In the genomic region with DNA sequence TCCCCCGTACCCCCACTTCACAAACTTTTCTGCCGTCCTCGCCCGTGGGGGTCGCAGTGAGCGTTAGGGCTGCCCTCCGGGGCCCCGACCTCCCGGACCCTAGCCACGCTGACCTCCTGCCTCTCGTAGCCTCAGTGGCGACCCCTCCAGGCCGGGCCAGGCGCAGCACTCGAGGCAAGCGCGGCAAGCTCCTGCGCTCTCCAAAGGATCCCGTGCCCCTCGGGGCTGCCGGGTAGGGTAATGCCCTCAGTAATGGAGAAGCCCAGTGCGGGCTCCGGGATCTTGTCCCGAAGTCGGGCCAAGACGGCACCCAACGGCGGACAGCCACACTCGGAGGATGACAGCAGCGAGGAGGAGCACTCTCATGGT, we compare ENCODE assay signal across 8 mouse cellular contexts. TPM values are rescaled to one million over a fixed set of nuclear protein-coding genes. Genes with fewer than 3 reads are reported as not detected.
A peak's percentile ranks its signal among the peaks of the same experiment; 100 is the strongest.
DNase-seq lines count a peak whose midpoint lies in the region; ATAC-seq and TF ChIP-seq lines count a peak whose summit lies in the region.

No protein-coding gene starts in this region.

- no peak for TF ChIP-seq EP300 in liver, postnatal 0 days (IDR thresholded peaks at IDR 0.05; ENCODE audit: low read depth)

- peak; percentile 73 for TF ChIP-seq CTCF in liver, postnatal 0 days (IDR thresholded peaks at IDR 0.05; ENCODE audit: low read depth)

- under 1% methylated on average over 30 of the region's 30 CpGs for WGBS in embryonic facial prominence, embryonic 10.5 days
- WGBS in heart, embryonic 10.5 days: under 1% methylated on average over 30 of the region's 30 CpGs
- WGBS in liver, postnatal 0 days (ENCODE audit: insufficient replicate concordance): under 1% methylated on average over 29 of the region's 30 CpGs
- under 1% methylated on average over 29 of the region's 30 CpGs for WGBS in neural tube, embryonic 13.5 days

- H3K4me3 ChIP-seq in embryonic facial prominence, embryonic 10.5 days: peak overlapping the region; percentile 92
- peak overlapping the region; percentile 88 for H3K4me3 ChIP-seq in heart, embryonic 10.5 days
- H3K4me3 ChIP-seq in liver, postnatal 0 days (ENCODE audit: low read depth, low read length): peak overlapping the region; percentile 57
- peak overlapping the region; percentile 87 for H3K4me3 ChIP-seq in neural tube, embryonic 13.5 days

- H3K9me3 ChIP-seq in embryonic facial prominence, embryonic 10.5 days: no peaks in the 10 kb centered on the region; the same call in 1 of the 2 replicates
- H3K9me3 ChIP-seq in heart, embryonic 10.5 days: no peaks in the 10 kb centered on the region
- no peaks in the 10 kb centered on the region for H3K9me3 ChIP-seq in liver, postnatal 0 days (ENCODE audit: low read length)
- H3K9me3 ChIP-seq in neural tube, embryonic 13.5 days: no peaks in the 10 kb centered on the region

- H3K4me2 ChIP-seq in liver, postnatal 0 days (ENCODE audit: low read depth, low read length): peak overlapping the region; percentile 94
- H3K4me2 ChIP-seq in neural tube, embryonic 13.5 days: peak overlapping the region; percentile 94

- H3K4me1 ChIP-seq in embryonic facial prominence, embryonic 10.5 days: peaks cover 68% of the 10 kb centered on the region
- H3K4me1 ChIP-seq in heart, embryonic 10.5 days: peaks cover 68% of the 10 kb centered on the region
- peaks cover 23% of the 10 kb centered on the region for H3K4me1 ChIP-seq in liver, postnatal 0 days (ENCODE audit: insufficient read depth)
- H3K4me1 ChIP-seq in neural tube, embryonic 13.5 days (replicated peaks): peaks cover 76% of the 10 kb centered on the region

- H3K9ac ChIP-seq in liver, postnatal 0 days (replicated peaks): peak overlapping the region; percentile 14
- H3K9ac ChIP-seq in neural tube, embryonic 13.5 days: peak overlapping the region; percentile 98

- DNase-seq in adrenal gland, postnatal 10 days: peak; percentile 90
- peak; percentile 94 for DNase-seq in embryonic facial prominence, embryonic 10.5 days (ENCODE audit: low spot score)
- DNase-seq in heart, embryonic 10.5 days (ENCODE audit: low spot score): peak; percentile 91
- peak; percentile 62 for DNase-seq in kidney, adult 9 months
- DNase-seq in liver, postnatal 0 days: peak; percentile 80
- peak; percentile 92 for DNase-seq in thymus, postnatal 14 days

- H3K27me3 ChIP-seq in embryonic facial prominence, embryonic 10.5 days (replicated peaks; ENCODE audit: low read depth, poor library complexity, severe bottlenecking): no peaks in the 10 kb centered on the region
- H3K27me3 ChIP-seq in heart, embryonic 10.5 days (ENCODE audit: insufficient read depth, poor library complexity, severe bottlenecking): no peaks in the 10 kb centered on the region
- peaks cover 25% of the 10 kb centered on the region for H3K27me3 ChIP-seq in liver, postnatal 0 days (ENCODE audit: insufficient read depth, low read length)
- no peaks in the 10 kb centered on the region for H3K27me3 ChIP-seq in neural tube, embryonic 13.5 days

- H3K36me3 ChIP-seq in embryonic facial prominence, embryonic 10.5 days (replicated peaks): peaks cover 42% of the 10 kb centered on the region
- peaks cover 40% of the 10 kb centered on the region for H3K36me3 ChIP-seq in heart, embryonic 10.5 days
- no peaks in the 10 kb centered on the region for H3K36me3 ChIP-seq in liver, postnatal 0 days (replicated peaks; ENCODE audit: insufficient read depth, low read length)
- peaks cover 34% of the 10 kb centered on the region for H3K36me3 ChIP-seq in neural tube, embryonic 13.5 days

- H3K27ac ChIP-seq in embryonic facial prominence, embryonic 10.5 days (replicated peaks): peak overlapping the region; percentile 99
- H3K27ac ChIP-seq in heart, embryonic 10.5 days: peak overlapping the region; percentile 97
- no peak overlapping the region for H3K27ac ChIP-seq in liver, postnatal 0 days (ENCODE audit: low read depth)
- peak overlapping the region; percentile 98 for H3K27ac ChIP-seq in neural tube, embryonic 13.5 days (replicated peaks)

- peak; percentile 52 for ATAC-seq in CD4-positive, CD25-positive, alpha-beta regulatory T cell, adult 4 months
- ATAC-seq in liver, postnatal 0 days: peak; percentile 66
- peak; percentile 19 for ATAC-seq in neural tube, embryonic 13.5 days (ENCODE audit: low read depth)

RNA-seq across cellular contexts. Expression of a gene that starts 1.6 kb away (rescaled TPM):
- under 1 TPM in 1 of 2 experiments, not detected in 1; 0.42 TPM for polyA plus RNA-seq in CD4-positive, CD25-positive, alpha-beta regulatory T cell, adult 4 months (2017; shearing (Covaris generic))
- 1 to 10 TPM; 4.5 to 7.6 TPM for total RNA-seq in adrenal gland, postnatal 10 days (2021)
- 51.0 and 58.6 TPM in 2 replicates for polyA plus RNA-seq in embryonic facial prominence, embryonic 10.5 days (2016; fragmentation: Nextera tagmentation; extraction: Ambion mirVana)
- 18.5 and 27.1 TPM in 2 replicates for polyA plus RNA-seq in heart, embryonic 10.5 days (2016; fragmentation: Nextera tagmentation; extraction: Ambion mirVana)
- 0.62 and 0.67 TPM in 2 replicates for polyA plus RNA-seq in liver, postnatal 0 days (2015; fragmentation: Nextera tagmentation; extraction: Ambion mirVana)
- 31.0 and 31.1 TPM in 2 replicates for polyA plus RNA-seq in neural tube, embryonic 13.5 days (2015; fragmentation: Nextera tagmentation; extraction: Ambion mirVana)

RNA-seq across cellular contexts. Expression of a gene that starts 27.7 kb away (rescaled TPM):
- polyA plus RNA-seq in CD4-positive, CD25-positive, alpha-beta regulatory T cell, adult 4 months (2017; shearing (Covaris generic)): 10 to 100 TPM; 21.9 to 26.8 TPM
- total RNA-seq in adrenal gland, postnatal 10 days (2021): 10 to 100 TPM; 27.2 to 38.8 TPM
- polyA plus RNA-seq in embryonic facial prominence, embryonic 10.5 days (2016; fragmentation: Nextera tagmentation; extraction: Ambion mirVana): 93.2 and 94.4 TPM in 2 replicates
- 67.6 and 72.8 TPM in 2 replicates for polyA plus RNA-seq in heart, embryonic 10.5 days (2016; fragmentation: Nextera tagmentation; extraction: Ambion mirVana)
- polyA plus RNA-seq in liver, postnatal 0 days (2015; fragmentation: Nextera tagmentation; extraction: Ambion mirVana): 14.7 and 16.5 TPM in 2 replicates
- 58.1 TPM in 2 replicates for polyA plus RNA-seq in neural tube, embryonic 13.5 days (2015; fragmentation: Nextera tagmentation; extraction: Ambion mirVana)

RNA-seq across cellular contexts. Expression of a gene that starts 51.3 kb away (rescaled TPM):
- polyA plus RNA-seq in CD4-positive, CD25-positive, alpha-beta regulatory T cell, adult 4 months (2017; shearing (Covaris generic)): 100 to 1,000 TPM; 223 to 296 TPM
- total RNA-seq in adrenal gland, postnatal 10 days (2021): 1,000 to 10,000 TPM; 1,477 to 1,649 TPM
- polyA plus RNA-seq in embryonic facial prominence, embryonic 10.5 days (2016; fragmentation: Nextera tagmentation; extraction: Ambion mirVana): 867 and 877 TPM in 2 replicates
- polyA plus RNA-seq in heart, embryonic 10.5 days (2016; fragmentation: Nextera tagmentation; extraction: Ambion mirVana): 1,294 and 1,907 TPM in 2 replicates
- 1,162 and 1,195 TPM in 2 replicates for polyA plus RNA-seq in liver, postnatal 0 days (2015; fragmentation: Nextera tagmentation; extraction: Ambion mirVana)
- 918 and 1,011 TPM in 2 replicates for polyA plus RNA-seq in neural tube, embryonic 13.5 days (2015; fragmentation: Nextera tagmentation; extraction: Ambion mirVana)

Comparison
In these comparisons a context has a peak if more than half of its experiments do, and no peak if none do; other contexts are left out.
1. RNA of a gene that starts 1.6 kb away (polyA plus RNA-seq): 51.0 to 58.6 TPM in embryonic facial prominence, embryonic 10.5 days, 31.0 to 31.1 TPM in neural tube, embryonic 13.5 days and 18.5 to 27.1 TPM in heart, embryonic 10.5 days; 0.62 to 0.67 TPM in liver, postnatal 0 days and 0.42 TPM in CD4-positive, CD25-positive, alpha-beta regulatory T cell, adult 4 months; every median in the first group is over 10 times any median in the second.
2. Peak in every context shown above with its lines, with median percentiles within 50 percentile points of each other: ATAC-seq, DNase-seq and H3K4me3 ChIP-seq.